Mouse (Mus musculus) limb, embryonic 12.5 days (tissue): ENCODE data around the gene Dnah2. TPM values are rescaled to one million over a fixed set of nuclear protein-coding genes. Genes with fewer than 3 reads are reported as not detected.

Source experiments
- ATAC-seq: fragments of 200-750 bp; cut with Nextera tagmentation; 2 replicates; pipeline ENCODE4 v1.8.0; 2017; ENCODE audit warnings: low read depth, moderate TSS enrichment; ENCODE audit not compliant: insufficient number of reproducible peaks, insufficient read depth, low FRiP score, low TSS enrichment
- H3K27ac ChIP-seq: fragments of 300-500 bp; sonication (generic); 2 replicates; pipeline ENCODE4 v1.5.1; 2016; ENCODE audit warnings: mild to moderate bottlenecking, moderate library complexity
- H3K27me3 ChIP-seq: fragments of 300-500 bp; sonication (generic); 2 replicates; pipeline ENCODE4 v1.6.1; 2016; ENCODE audit warnings: mild to moderate bottlenecking, moderate library complexity
- H3K36me3 ChIP-seq: fragments of 300-500 bp; sonication (generic); 2 replicates; pipeline ENCODE4 v1.6.1; 2016; ENCODE audit warnings: mild to moderate bottlenecking, moderate library complexity
- H3K4me1 ChIP-seq: fragments of 300-500 bp; sonication (generic); replicated peaks from 2 replicates; pipeline ENCODE4 v1.6.1; 2016
- H3K4me2 ChIP-seq: fragments of 300-500 bp; sonication (generic); 2 replicates; pipeline ENCODE4 v1.6.1; 2016; ENCODE audit warnings: mild to moderate bottlenecking, moderate library complexity
- H3K4me3 ChIP-seq: fragments of 300-500 bp; sonication (generic); replicated peaks from 2 replicates; pipeline ENCODE4 v1.5.1; 2016; ENCODE audit warnings: mild to moderate bottlenecking
- H3K9ac ChIP-seq: fragments of 300-500 bp; sonication (generic); replicated peaks from 2 replicates; pipeline ENCODE4 v1.6.1; 2016; ENCODE audit warnings: mild to moderate bottlenecking, moderate library complexity
- H3K9me3 ChIP-seq: fragments of 300-500 bp; sonication (generic); 2 replicates; pipeline ENCODE4 v1.6.1; 2016; ENCODE audit warnings: mild to moderate bottlenecking, moderate library complexity
- WGBS: fragments of 180-500 bp; shearing (Covaris S2); methylation state at CpG from one replicate; pipeline ENCODE4 v1.1.7; 2016; 5-methylcytosine and 5-hydroxymethylcytosine counted together
- polyA plus RNA-seq: library from polyadenylated mRNA; unstranded; fragments of >200 nt; fragmentation: Nextera tagmentation; extraction: Ambion mirVana; gene quantifications from 2 replicates; pipeline ENCODE4 v1.2.1, GENCODE M21; 2016

Dnah2 gene
- polyA plus RNA-seq, 1 experiment from 2014 or later = 1.9 TPM

DNA sequence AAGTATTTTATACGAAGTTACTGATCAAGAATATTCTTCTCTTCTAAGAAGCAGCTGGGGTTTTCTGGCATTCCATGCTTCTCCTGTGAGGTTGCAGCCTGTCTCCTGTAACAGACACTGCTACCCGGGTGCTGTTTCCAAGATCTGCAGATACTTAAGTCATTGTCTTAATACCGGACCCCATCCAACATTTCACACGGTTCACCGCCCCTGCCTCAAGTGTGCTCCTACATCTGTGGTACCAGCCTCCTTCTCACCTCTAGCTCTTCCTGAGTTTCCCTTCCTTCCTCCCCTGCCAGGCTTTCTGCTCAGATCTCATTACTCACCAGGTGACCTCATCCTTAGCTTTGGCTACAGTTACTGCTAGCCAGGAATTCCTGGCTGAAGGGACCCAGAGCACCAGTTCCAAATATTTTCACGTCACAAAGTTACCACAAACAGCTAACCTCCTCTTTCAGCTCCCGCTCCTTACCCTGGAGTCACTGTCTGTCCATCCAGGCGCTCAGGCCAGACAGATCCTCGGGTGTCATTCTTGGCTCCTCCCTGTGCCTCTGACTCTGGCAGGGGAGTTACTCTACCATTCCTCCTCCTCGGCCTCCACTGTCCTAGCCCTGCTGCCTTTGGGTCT is 166.3 kb downstream of the Dnah2 start:
- Histone ChIP-seq H3K4me3 (no peak overlapping the region), H3K27ac (no peak overlapping the region), H3K27me3 (no peaks in the 10 kb centered on the region), H3K36me3 (peaks cover 34% of the 10 kb centered on the region; the same call in 1 of the 2 replicates), H3K4me2 (no peak overlapping the region), H3K4me1 (no peaks in the 10 kb centered on the region), H3K9me3 (no peaks in the 10 kb centered on the region), H3K9ac (0 out of 2 replicates have a peak overlapping the region, but pooled peaks have one; percentile 8)
- ATAC-seq = no peak
- 68% methylated on average over 10 of the region's 10 CpGs for WGBS

- peaks cover 46% of the 10 kb centered on the region for H3K36me3 ChIP-seq
- H3K4me1 ChIP-seq = no peaks in the 10 kb centered on the region
- ATAC-seq = no peak
- H3K27ac ChIP-seq = no peak overlapping the region
- no peaks in the 10 kb centered on the region for H3K9me3 ChIP-seq
- H3K27me3 ChIP-seq = no peaks in the 10 kb centered on the region
- H3K4me3 ChIP-seq = no peak overlapping the region
- H3K4me2 ChIP-seq = no peak overlapping the region
- WGBS = 85% methylated on average over 6 of the region's 6 CpGs
- H3K9ac ChIP-seq = no peak overlapping the region
Measured at GRCm38 (mm10) chr11:69381356-69381755, 167.6 kb downstream of the Dnah2 start.

DNA sequence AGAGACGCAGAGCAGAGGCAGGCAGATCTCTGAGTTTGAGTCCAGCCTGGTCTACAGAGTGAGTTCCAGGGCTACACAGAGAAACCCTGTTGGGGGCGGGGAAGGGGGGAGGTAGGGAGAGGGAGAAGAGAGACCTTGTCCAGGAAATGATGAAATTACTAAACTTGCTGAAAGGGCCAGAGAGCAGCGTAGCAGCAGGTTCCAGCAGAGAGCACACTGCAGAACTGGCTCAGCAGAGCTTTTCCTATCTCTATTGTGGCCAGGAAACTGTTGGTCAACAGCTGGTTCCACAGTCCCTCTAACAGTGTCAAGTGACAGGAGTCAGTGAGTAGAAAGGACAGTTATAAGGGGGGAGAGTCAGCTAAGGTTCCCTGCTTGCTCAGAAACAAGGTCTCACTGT is 169.3 kb downstream of the Dnah2 start:
- Histone ChIP-seq H3K36me3 (peaks cover 56% of the 10 kb centered on the region), H3K27me3 (no peaks in the 10 kb centered on the region), H3K4me3 (no peak overlapping the region), H3K9me3 (no peaks in the 10 kb centered on the region), H3K9ac (no peak overlapping the region), H3K4me2 (no peak overlapping the region), H3K4me1 (no peaks in the 10 kb centered on the region), H3K27ac (no peak overlapping the region)
- no peak for ATAC-seq
- 86% methylated on average over 3 of the region's 3 CpGs for WGBS

DNA sequence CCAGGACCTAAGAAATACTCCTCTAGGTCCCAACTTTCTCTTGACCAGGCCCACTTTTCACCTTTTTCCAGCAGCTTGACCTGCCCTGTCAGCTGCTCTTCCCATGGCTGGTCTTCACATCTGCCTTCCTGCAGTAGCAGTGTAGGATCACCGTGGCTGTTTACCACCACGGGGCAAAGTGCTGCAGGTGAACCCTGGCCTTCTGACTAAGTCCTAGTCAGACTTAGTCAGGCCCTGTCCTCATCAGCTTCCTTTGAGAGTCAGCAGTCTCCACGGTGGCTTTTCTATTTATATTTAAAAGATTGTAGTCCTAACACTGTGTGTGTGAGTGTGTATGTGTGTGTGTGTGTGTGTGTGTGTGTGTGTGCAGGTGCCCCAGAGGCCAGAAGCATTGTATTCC is 171.1 kb downstream of the Dnah2 start:
- H3K9ac ChIP-seq = no peak overlapping the region
- H3K27me3 ChIP-seq = no peaks in the 10 kb centered on the region
- peaks cover 2% of the 10 kb centered on the region; the same call in 1 of the 2 replicates for H3K9me3 ChIP-seq
- WGBS = 80% methylated on average over 3 of the region's 3 CpGs
- no peak overlapping the region for H3K4me3 ChIP-seq
- H3K4me1 ChIP-seq = no peaks in the 10 kb centered on the region
- no peak overlapping the region for H3K4me2 ChIP-seq
- ATAC-seq = no peak
- no peak overlapping the region for H3K27ac ChIP-seq
- H3K36me3 ChIP-seq = peaks cover 62% of the 10 kb centered on the region

- no peak for ATAC-seq
- 91% methylated on average over 4 of the region's 4 CpGs for whole genome bisulfite sequencing
- H3K27ac ChIP-seq = no peak overlapping the region
- no peak overlapping the region for H3K4me3 ChIP-seq
- H3K4me2 ChIP-seq = no peak overlapping the region
- peaks cover 73% of the 10 kb centered on the region for H3K36me3 ChIP-seq
- peaks cover 6% of the 10 kb centered on the region; the same call in 1 of the 2 replicates for H3K9me3 ChIP-seq
- H3K4me1 ChIP-seq = peaks cover 18% of the 10 kb centered on the region
- no peaks in the 10 kb centered on the region for H3K27me3 ChIP-seq
- no peak overlapping the region for H3K9ac ChIP-seq
Measured at GRCm38 (mm10) chr11:69375646-69376045, 173.3 kb downstream of the Dnah2 start.

DNA sequence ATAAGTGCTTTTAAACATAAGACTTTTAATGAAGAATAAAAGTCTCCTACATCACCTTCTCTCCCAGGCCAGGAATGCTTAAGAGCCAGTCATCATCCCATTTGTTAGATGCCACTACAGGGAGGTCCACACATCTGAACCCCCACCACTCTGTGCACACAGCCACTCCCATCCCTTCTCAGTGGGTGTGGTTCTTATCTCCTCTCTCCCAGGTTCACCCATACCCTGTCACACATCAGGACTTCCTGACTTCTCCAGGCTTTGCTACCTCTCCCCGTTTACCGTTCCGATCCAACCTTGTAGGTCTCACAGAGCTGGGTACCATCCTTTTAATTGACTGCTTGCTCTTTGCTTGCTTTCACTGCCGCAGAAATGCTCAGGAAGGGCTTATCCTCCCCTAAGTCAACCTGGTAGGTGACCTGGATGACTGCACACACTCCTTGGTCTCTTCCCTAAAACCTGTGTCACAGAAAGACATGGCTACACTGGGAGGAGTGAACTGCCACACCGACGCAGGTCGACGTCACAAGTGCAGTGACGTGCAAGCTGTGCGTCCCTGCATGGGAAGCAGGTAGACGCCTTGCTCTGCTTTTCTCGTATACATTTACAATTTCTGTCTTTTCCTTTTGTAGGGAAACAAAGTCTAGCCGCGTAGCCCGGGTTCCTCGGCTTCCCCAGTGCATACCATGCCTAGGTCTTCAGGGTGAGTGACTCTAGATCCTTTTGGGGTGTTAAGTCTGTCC is 175.5 kb downstream of the Dnah2 start:
- Histone ChIP-seq H3K9me3 (peaks cover 6% of the 10 kb centered on the region; the same call in 1 of the 2 replicates), H3K9ac (no peak overlapping the region), H3K4me1 (peaks cover 23% of the 10 kb centered on the region), H3K4me3 (no peak overlapping the region), H3K36me3 (peaks cover 60% of the 10 kb centered on the region), H3K27ac (no peak overlapping the region), H3K27me3 (no peaks in the 10 kb centered on the region), H3K4me2 (no peak overlapping the region)
- ATAC-seq = no peak
- WGBS = 90% methylated on average over 16 of the region's 16 CpGs

DNA sequence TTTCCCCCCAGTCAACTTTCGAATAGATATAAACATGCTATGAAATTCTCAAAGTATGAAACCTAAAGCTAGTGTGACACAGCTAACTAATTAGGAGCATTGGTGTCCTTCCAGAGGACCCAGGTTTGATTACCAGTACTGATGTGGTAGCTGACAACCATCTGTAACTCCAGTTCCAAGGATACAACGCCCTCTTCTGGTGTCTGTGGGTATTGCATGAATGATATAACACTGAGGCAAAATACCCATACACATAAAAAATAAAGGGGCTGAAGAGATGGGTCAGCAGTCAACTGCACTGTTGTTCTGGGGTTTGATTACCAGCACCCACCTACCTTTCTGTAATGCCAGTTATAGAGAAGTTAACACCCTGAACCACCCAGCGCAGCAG is 176.1 kb downstream of the Dnah2 start:
- Histone ChIP-seq H3K4me2 (no peak overlapping the region), H3K27ac (peak overlapping the region; percentile 41; the same call in 1 of the 2 replicates), H3K36me3 (peaks cover 55% of the 10 kb centered on the region), H3K4me3 (no peak overlapping the region), H3K9ac (no peak overlapping the region), H3K9me3 (peaks cover 6% of the 10 kb centered on the region; the same call in 1 of the 2 replicates), H3K4me1 (peaks cover 27% of the 10 kb centered on the region), H3K27me3 (no peaks in the 10 kb centered on the region)
- 64% methylated on average over 3 of the region's 3 CpGs for WGBS
- no peak for ATAC-seq

DNA sequence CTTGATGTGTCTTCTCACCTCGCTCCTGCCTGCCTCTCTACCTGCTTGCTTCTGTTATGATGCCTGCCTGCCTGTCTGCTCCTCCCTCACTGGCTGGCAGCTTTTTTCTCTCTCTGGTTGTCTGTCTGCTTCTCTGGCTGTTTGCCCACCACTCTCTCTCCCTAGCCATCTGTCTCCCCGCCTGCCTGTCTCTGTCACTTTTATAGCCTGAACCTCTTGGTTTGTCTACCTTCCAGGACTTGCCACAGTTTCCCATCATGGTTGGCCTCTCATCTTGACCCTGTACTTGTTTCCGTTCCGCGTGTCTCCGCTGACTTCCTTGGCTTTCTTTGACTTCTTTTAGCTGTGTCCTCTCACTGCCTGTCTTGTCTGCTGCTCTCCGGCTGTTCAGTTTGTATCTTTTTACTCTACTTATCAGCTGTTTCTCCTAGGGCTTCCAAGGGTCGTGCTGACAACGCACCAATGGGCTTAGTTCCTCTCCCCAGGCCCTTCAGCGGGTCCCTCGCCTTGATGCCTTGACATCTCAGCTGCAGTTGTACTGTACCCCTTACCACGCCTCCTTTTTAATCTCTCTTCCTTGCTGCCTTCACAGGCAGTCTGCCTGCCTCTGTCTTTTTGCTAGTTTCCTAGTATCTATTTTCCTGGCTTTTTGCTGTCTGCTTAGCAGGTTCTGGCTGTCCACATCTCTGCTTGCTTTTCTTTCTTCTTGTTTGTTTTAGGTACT is 176.7 kb downstream of the Dnah2 start:
- Histone ChIP-seq H3K9me3 (peaks cover 6% of the 10 kb centered on the region; the same call in 1 of the 2 replicates), H3K27me3 (no peaks in the 10 kb centered on the region), H3K9ac (peak overlapping the region; percentile 40), H3K4me2 (peak overlapping the region; percentile 39; the same call in 1 of the 2 replicates), H3K36me3 (peaks cover 49% of the 10 kb centered on the region), H3K27ac (peak overlapping the region; percentile 41; the same call in 1 of the 2 replicates), H3K4me3 (0 out of 2 replicates have a peak overlapping the region, but pooled peaks have one; percentile 6), H3K4me1 (peaks cover 29% of the 10 kb centered on the region)
- ATAC-seq = no peak
- 63% methylated on average over 12 of the region's 12 CpGs for WGBS

DNA sequence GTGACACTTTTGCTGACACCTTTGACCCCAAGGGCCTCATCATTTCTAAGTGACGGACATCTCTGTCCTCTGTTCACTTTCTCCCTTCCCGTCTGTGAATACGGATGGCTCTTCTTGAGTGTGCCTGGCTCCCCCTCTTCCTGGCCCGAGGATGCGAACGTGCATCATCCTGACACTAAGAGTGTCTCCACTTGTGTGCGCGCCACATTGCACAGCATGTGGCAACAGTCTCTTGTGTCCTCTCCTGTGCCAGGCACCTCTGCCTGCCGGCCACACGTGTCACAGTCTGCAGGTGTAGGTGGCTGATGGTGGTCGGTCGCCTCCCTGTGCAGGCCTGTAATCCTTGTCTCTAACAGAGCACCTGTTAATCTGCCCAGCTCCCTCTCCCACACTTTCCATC is 177.3 kb downstream of the Dnah2 start:
- Histone ChIP-seq H3K36me3 (peaks cover 43% of the 10 kb centered on the region), H3K4me2 (peak overlapping the region; percentile 39), H3K9me3 (peaks cover 6% of the 10 kb centered on the region; the same call in 1 of the 2 replicates), H3K9ac (peak overlapping the region; percentile 40), H3K27ac (peak overlapping the region; percentile 76; the same call in 1 of the 2 replicates), H3K4me3 (peak overlapping the region; percentile 6; the same call in 1 of the 2 replicates), H3K27me3 (no peaks in the 10 kb centered on the region), H3K4me1 (peaks cover 29% of the 10 kb centered on the region)
- WGBS = 48% methylated on average over 12 of the region's 12 CpGs
- ATAC-seq = no peak

- Histone ChIP-seq H3K27me3 (no peaks in the 10 kb centered on the region), H3K4me2 (peak overlapping the region; percentile 39), H3K27ac (peak overlapping the region; percentile 76), H3K4me3 (0 out of 2 replicates have a peak overlapping the region, but pooled peaks have one; percentile 8), H3K4me1 (peaks cover 33% of the 10 kb centered on the region), H3K36me3 (peaks cover 37% of the 10 kb centered on the region), H3K9me3 (peaks cover 6% of the 10 kb centered on the region; the same call in 1 of the 2 replicates), H3K9ac (no peak overlapping the region)
- ATAC-seq = no peak
- WGBS = 25% methylated on average over 9 of the region's 9 CpGs
Measured at GRCm38 (mm10) chr11:69370817-69371215, 178.1 kb downstream of the Dnah2 start.
